Mouse (Mus musculus) urinary bladder, postnatal 36 days (tissue): ENCODE measurements around the gene Olfml2b.

ENCODE experiments used
- DNase-seq, 2 experiments: peaks; one replicate each; pipeline ENCODE4 v3.0.0; 2022; ENCODE audit warnings: low spot score in 2 of 2, mixed read lengths in 1 of 2

Gene Olfml2b

DNA sequence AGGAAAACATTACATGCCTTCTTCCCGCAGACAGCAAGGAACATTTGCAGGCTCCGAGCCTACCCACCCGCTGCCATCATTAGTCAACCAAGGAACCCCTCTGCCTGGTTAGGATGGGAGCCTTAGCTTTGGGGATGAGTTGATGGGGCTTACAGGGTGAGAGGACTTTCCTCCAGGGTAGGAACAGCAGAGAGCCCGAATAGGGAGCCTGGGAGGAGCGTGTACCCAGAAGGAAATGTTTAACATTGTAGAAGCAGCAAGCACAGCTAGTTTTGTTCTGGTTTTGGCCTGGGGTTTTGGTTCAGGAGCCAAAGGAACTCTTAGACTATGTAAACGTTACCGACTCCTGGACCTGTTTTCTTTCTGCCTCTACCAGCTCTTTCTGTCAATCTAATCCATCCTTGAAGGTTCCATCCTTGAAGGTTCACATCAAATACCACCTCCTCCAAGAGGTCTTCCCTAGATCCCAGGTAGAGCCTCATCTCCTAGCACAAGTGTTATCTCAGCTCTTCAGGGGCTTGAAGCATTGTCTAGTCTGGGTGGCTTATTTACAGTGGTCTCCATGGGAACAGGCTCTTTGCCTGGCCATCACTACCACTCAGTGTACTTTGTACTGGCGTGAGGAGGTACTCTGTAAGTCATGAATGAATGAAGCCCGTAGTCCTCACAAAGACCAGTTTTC is 2.4 kb downstream of the Olfml2b start:
- no peak for DNase-seq

DNA sequence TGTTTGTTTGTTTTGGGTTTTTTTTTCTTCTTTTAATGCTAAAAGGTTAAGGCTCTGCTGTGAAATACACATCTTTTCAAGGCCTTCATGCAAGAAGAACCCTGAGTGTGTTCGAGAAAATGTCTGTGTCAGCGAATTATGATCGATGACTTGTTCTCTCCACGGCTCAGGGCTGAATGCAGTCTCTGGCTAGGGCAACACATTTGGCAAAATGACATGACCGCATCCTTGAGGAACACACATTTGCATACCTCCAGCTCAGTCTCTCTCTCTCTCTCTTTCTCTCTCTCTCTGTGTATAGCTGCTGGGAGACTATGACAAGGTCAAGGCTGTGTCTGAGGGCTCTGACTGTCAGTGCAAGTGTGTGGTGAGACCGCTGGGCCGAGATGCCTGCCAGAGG is 3.0 kb downstream of the Olfml2b start:
- DNase-seq = no peak

DNA sequence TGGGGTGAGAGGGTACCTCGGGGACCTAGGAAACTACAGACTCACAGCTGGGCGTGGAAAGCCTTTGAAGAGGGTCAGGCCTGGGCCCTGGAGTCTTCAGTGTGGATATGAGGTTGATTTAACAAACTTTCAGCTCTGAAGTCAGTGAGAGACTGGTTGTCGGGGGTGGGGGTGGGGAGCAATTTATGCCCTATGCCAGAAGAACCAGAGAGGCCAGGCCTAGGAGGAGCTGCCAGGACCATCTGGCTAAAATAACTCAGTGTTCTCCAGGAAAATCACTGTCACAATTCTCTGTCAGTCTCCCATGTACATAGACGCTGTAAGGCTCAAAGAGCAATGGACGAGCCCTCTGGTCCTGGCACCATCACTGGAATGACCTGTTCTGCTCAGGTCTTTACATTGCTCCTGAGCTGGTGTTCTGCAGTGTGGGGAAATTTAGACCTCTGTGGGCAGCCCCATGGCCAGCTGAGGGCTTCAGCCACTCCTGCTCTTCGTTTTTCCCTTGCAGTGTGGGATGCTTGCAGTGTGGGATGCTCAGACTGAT is 3.7 kb downstream of the Olfml2b start:
- DNase-seq = no peak

DNA sequence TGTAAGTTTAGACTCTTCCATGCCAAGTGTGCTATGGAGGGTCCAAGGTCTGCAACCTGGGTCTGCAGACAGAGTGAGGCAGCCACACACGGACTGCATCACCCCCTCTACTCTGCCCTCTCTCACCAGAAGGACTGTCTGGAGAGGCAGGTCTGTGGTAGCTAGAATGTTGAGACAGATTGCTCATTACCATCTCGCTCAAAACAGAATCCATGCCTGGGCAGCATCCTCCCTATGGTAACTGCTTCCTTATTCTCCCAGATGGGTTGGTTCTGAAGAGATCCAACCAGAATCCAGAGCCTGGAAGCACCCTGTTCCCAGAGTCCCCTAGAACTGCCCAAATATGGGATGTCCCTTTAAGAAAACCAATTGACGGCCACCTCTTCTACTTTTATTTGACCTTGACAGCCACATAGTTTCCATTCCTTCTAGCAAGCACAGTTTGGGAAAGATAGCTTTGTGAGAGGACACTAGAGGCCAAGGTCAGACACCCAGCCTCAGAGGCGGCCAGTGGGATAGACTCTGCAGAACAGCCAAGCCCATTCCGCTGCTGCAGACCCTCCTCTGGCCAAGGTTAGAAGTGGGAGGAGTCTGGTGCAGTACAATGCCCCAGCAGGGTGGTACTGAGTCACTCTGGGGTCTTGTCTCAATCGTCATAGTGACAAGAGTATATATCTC is 6.9 kb downstream of the Olfml2b start:
- no peak for DNase-seq

DNA sequence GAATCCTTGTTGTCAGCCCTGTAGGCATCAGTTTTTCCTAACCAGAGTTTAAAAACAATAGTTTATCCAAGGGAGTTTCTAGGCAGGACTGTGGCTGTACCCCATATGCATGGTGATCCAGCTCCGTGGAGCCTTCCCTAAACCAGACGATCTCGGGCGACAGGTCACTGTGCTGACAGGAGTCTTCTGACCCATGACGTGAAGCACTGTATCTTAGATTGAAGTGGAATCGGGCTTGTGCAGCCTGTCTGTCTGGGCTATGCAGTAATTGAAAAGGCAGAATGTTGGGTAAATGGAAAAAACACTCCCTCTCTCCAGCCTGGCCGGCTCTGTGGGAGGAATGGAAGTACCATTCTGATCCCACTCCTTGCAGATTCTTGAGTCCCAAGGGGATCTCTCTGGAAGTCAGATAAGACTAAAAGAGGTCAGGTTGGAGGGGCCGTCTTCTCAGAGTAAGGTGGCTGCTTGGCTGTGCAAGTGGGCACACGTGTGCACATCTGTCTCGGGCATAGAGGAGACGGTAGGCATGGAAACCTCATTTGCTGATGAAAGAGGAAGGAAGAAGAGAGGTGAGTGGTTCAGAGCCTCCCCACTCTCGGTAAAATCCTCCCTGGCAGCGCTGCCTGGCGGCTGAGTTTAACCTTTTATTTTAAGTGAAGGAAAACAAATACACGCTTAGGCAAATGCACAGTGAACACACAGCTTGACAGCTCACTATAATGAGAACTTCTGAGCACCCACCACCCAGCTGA is 7.8 kb downstream of the Olfml2b start:
- no peak for DNase-seq

DNA sequence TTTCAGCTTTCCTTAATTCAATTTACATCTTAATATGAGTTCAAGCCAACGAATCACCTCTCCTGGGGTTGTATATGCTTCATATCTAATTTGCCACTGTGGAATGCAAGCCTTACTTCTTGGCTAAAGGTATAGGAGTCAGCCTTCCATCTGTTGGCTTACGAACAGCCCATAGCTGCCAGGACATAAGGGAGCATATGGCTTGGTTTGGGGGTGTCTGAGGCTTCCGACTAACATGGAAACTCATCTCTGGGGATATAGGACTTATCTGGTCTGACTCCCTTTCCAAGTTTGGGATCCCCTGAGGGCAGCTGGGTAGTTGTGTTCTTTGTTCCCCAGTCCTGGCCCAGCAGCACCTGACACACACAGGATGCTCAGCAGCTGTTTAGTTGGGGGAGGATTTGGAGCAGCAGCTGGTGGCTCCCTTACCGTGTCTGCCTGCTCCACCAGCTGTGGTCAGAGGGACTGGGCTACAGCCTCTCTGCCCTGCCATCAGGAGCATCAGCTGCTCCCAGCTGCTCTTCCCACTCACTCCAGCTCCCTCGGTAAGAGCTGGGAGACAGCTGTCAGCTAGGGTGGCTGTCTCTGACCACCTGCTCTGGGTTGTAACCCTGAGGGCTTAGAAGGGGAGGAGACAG is 11.1 kb downstream of the Olfml2b start:
- DNase-seq = no peak

DNA sequence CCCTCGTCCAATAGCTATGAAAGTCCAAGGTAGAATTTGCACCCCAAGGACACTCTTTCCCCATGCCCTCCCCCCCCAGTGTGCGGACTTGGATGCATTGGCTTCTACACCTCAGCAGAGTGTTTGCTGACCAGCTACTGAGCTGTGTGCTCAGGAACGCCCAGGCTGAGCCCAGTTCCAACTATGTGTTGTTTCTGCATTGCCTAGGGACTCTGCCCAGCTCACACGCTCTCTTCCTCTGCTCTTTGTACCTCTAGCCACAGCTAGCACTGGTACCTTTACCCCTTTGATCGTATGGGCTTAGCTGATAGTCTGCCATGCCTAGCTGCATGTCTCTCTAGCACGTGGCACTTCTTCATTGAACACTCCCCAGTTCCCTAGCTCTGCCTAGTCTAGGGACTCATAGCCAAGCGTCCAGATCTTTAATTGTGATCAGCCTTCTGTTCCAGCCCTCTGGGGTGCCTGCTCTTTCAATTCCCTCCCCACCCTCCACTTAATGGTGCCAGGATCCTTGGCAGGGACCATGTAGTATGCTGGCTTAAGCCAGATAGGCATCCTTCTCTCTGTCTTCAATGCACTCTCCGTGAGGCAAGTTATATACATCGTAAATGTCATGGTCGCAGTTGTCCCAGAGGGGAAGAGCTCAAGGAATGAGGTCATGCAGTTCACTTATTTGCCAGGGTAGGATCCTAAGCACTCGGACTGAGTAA is 12.3 kb downstream of the Olfml2b start:
- DNase-seq = no peak

DNA sequence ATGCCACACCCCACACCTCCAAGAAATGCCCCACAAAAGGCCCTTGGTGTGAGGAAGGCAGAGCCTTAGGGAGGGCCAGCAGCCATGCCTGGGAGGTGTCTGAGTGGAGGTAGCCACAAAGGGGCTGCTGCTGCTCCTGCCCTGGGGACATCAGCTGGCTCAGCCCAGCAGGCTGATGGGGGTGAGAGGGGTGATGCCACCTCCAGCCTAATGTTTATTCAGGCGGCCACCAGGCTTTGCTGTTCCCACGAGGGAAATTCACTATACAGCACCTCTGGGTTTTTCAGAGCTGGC is 12.8 kb downstream of the Olfml2b start:
- DNase-seq = no peak

DNA sequence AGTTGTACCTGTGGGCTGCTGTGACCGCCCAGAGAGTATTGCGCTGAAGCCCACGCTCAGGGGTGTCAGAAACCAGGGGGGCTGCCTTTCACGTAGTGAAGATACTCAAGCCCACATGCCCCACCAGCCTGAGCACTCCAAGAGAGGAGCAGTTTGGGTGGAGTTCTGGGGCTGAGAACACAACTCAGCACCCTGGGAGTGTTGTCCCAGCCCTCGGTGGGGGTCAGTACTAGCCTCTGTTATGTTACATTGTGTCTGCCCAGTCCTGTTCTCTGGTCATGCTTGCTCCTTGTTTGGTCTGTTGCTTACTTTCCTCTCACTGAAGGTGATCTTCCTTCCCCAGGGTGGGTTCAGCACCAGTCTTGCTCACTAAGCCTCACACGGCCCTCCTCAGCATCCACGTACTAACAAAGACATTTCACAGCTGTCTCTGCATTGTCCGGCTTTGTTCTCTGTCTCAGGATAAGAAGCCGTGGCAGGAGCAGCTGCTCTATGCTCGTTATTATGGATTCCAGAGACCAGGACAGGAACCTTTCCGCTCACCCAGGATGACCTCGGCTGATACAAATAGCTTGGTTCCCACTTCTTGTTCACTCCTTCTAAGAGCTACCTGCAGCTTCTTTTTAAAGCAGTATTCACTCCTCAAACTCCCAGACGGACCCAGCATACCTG is 13.4 kb downstream of the Olfml2b start:
- DNase-seq = no peak

DNA sequence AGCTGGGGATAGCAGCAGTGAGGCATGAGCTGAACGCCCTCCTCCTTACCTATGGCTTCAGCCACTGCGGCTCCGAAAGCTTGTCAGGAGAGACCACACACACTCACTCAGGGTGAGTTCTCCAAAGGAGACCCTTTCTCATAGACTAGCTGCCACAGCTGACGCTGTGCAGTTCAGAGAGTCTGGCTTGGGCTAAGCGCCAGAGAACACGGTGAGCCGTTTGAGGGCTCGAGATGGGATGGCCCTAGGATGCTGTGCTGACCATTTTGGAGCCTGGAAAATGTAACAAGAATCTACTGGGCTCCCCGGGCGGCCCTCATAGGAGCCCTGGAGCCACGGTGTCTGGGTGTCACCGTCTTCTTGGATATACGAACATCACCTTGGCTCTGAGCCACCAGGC is 14.9 kb downstream of the Olfml2b start:
- no peak for DNase-seq

DNA sequence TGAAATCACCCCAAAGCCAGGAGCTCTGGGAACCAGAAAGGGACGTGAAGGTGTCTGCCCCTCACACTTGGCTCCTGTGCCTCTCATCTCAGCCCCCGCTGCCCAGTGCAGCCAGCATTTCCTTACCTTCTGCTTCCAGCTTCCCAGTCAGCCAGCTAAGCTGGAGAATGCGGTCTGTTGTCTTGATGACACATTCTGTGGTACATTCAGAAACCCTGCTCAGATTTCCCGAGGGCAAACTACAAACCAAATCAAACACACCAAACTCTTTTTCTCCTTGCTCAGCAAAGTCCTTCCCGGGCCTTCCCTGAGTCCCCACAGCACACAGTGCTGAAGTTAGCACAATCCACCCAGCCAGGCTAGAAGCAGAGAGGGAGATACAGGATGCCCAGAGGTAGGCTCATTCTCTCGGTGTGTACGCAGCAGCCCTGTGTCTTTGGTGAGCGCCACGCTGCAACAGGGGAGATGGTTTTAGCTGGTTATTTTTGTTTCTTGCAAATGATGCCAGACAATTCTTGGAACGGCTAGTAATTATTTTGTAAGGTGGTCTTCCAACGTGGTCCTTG is 20.4 kb downstream of the Olfml2b start:
- DNase-seq = no peak

DNA sequence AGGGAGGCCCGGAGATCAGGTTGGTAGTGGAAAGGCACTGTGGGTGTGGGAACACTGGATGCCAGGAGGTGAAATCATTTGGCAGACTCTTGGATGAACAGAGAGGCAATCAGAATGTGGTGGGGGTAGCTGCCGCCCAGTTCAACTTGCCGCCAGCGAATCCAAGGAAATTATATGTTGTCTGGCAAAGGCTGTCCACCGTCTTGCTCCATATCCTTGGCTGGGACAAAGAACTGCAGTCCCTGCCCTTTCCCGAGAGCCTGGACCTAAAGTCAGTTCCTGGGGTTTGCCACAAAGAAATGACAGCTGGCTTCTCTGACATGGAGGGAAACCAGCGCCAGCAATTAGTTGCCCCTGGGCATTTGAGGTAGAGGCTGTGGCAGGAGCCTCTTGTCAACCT is 20.9 kb downstream of the Olfml2b start:
- peak in 1 of 2 experiments; percentile 19 for DNase-seq

DNA sequence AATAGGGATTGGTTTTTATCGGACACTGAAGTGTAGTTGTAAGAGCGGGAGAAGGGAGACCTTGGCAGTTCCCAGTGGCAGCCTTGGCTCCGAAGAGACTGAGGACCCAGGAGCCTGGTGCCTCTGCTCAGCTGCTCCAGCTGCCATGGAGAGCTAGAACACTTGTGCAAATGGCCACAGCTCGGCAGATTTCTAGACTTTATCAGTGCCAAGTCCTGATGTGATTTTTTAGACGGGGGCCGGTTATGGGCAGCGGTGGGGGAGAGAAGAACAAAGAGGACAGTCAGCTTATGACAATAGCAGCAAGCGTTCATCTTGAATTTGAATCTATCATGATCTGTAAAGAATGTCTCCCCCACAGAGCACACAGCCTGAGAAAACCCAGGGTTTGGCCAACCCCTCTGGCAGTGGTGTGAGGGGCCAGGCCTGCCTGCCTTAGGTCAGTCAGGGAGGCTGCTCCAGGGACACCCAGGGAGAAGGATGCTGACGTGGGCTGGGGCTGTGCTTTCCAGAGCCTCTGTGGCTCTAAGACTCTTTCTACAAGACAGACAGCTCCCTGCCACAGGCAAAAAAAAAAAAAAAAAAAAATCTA is 29.9 kb downstream of the Olfml2b start:
- no peak for DNase-seq

DNA sequence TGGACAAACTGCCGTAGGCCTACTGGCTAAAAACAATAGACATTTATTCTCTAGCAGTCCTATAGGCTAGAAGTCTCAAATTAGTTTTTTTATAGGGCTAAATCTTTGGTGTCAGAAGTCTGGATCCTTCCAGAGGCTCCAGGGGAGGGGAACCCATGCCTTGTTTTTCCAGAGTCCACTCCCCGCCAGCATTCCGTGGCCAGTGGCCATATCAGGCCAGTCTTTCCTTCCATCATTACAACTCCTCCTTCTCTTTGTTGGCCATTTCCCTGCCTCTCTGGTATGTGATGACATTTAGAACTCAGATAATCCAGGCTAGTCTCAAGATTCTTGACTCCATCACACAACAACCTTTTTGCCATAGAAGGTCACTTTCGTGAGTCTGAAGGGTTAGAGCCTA is 33.3 kb downstream of the Olfml2b start:
- no peak for DNase-seq

DNA sequence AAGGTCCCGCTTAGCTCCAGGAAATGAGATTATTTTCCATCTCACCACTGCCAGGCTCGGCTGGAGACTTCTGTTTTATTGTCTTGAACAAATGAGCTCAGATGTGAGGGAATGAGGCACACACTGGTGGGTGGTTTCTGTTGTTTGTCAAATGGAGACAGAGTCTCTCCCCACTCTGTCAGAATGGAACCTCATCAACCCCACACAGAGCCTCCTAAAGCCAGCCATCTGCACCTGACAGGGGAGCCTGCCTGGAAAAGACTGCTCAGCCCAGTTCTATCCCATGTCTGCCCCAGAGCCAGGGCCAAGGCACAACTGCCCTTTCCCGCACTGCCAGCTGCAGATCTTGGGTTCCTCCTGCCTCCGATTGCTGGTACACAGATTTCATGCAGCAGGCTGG is 34.5 kb downstream of the Olfml2b start:
- DNase-seq = no peak

DNA sequence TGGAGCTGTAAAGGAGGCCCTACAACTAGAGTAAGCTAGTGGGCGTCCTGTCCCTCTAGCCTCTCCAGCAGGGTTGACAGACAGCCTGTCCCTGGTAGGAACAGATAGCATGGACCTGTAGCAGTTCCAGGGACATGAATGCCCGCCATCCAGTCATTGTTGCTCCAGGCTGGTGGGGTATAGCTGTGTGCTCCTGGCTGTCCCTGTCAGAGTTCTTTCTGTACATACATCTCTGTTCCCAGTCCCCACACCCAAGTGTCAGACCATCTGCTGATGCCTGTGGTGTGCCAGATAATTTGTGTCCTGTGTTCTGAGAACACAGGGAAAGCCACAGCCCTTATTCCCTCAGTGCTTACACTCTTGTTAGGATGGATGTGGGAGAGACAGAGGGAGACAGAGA is 35.3 kb downstream of the Olfml2b start:
- no peak for DNase-seq

DNA sequence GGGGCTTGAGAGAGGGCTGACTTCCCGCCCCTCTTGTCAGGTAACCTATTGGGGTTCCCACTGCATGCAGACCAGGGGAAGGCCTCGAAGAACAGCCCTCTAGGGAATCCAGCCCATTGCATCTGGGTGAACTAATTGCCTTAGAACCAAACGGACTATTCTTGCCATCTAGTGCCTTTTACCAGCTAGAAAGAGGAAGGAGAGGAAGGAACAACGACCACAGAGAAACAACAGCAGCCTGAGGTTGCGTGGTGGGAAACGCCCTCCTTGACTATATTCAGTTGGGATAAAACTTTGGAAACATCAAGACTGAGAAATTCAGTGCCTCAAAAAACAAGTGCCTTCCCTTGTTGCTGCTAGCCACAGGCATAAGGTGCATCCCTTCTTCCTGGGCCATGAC is 39.5 kb downstream of the Olfml2b start:
- no peak for DNase-seq

DNA sequence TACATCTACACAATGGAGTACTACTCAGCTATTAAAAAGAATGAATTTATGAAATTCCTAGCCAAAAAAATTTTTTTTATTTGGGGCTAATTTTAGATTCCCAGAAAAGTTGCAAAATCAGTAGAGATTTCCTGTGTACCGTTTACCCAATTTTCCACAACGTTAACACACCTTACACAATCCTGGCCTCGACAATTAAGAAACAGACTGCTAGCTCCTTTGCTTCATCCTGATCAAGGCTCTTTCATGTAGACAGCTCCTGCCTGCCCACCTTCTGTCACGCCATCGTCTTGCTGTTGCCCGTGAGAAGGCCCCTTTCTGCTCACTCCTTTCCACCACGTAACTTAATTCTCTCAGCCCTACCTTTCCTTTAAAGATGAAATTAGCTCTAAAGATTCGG is 45.4 kb downstream of the Olfml2b start:
- DNase-seq = no peak

DNA sequence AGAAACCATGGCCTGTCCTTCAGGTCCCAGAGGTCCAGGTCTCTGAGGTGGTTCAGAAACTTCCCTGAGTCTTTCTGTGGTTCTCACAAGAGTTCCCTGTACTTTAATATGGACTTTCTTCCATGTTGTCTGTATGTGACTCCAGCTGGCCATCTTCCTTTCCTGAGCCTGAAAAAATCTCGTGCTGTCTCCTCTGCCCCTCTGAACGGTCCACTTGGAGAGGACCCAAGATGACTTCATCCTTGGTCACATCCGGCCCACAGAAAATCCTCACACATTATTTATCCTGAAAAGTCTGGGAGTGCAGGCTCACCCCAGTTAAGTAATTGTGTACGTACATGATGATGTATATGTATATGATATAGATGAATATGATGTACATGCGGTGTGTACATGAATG is 47.0 kb downstream of the Olfml2b start:
- DNase-seq = no peak

DNA sequence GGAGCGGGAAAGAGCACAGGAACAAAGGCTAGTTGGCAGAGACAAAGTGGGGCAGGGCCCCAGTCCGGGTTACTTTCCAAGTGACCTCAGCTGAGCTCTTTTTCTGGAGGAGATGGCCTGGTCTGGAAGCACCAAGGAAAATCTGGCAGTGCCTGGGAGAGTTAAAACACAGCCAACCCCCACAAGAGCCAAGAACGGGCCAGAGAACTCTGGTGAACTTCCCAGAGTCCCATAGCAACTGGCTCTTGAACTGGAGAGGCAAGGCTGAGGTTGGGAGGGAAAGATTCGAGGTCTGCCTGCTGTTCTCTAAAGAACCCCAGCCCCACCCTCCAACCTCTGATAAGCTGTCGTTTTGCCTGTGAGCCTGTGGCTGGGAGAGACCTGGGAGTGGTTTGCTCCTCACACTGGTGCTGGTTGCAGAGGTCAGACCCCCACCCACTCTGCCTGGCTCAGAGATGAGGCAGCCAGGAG is 50.5 kb downstream of the Olfml2b start:
- DNase-seq = peak; percentile 43 to 76
